Mouse (Mus musculus) megakaryocyte, embryonic 14.5 days (primary cell): ENCODE results near the gene Ifit1.

ENCODE experiments used
- FLI1 ChIP-seq: IDR thresholded peaks from 2 replicates; pipeline ENCODE4 v1.6.1; 2012; ENCODE audit warnings: low read length, inconsistent platforms, mixed read lengths
- GATA1 ChIP-seq: IDR thresholded peaks from 3 replicates; pipeline ENCODE4 v1.6.1; 2012; ENCODE audit warnings: mixed read lengths, low read length, inconsistent platforms, borderline replicate concordance

DNA sequence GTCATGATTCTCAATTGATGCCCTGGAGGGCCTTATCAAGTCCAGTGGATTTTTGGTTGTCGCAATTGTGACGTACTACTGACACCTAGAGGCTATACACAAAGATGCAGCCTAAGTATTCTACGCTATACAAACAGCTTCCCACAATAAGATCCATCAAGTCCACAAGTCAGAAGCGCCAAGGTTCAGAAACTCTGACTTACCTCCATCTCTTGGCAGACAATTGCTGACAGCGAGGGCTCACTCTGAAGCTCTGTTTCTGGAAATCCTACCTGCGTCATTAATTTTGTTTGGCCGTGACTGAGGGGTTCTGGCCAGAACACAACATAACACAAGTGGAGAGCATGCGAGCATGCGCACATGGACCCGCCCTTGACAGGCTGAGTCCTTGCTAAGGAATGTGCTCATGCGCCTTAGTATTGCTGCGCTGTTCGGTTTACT is 21.4 kb downstream of the Ifit1 start:
- TF ChIP-seq GATA1 (no peak), FLI1 (no peak)
